Mouse (Mus musculus) T-cell, adult 2 months (primary cell): Measurements from ENCODE around the gene Cdyl2.

Experiments used
- DNase-seq: peaks from one replicate; pipeline ENCODE4 v3.0.0; 2022; ENCODE audit warnings: low spot score

Gene Cdyl2

GRCm38 (mm10) chr8:116538763-116539162 is 194.0 kb downstream of the Cdyl2 start:
- no peak for DNase-seq

- DNase-seq, result no peak
These were observed 196.0 kb downstream of the Cdyl2 start for GRCm38 (mm10) chr8:116536786-116537185.

GRCm38 (mm10) chr8:116533081-116533480 is 199.7 kb downstream of the Cdyl2 start:
- DNase-seq, result no peak

- DNase-seq, result no peak
These were observed 204.1 kb downstream of the Cdyl2 start for GRCm38 (mm10) chr8:116528736-116529135.

- no peak for DNase-seq
These were observed 207.9 kb downstream of the Cdyl2 start for GRCm38 (mm10) chr8:116524915-116525314.
